Mouse (Mus musculus) liver, postnatal 0 days (tissue): Measurements from ENCODE around the gene Acss1.

ENCODE experiments used
- CTCF ChIP-seq: sonication (generic); IDR thresholded peaks from 2 replicates; pipeline ENCODE4 v1.5.1; 2016; ENCODE audit warnings: antibody characterized with exemption, low read depth
- EP300 ChIP-seq: IDR thresholded peaks from 2 replicates; pipeline ENCODE4 v1.6.1; 2016; ENCODE audit warnings: antibody characterized with exemption, low read depth, mild to moderate bottlenecking

- TF ChIP-seq CTCF (no peak), EP300 (no peak)
Observed at GRCm38 (mm10) chr2:150671609-150672290, 3.5 kb upstream of the Acss1 start.
